Mouse (Mus musculus): ENCODE measurements around the gene Trnau1ap.

DNA sequence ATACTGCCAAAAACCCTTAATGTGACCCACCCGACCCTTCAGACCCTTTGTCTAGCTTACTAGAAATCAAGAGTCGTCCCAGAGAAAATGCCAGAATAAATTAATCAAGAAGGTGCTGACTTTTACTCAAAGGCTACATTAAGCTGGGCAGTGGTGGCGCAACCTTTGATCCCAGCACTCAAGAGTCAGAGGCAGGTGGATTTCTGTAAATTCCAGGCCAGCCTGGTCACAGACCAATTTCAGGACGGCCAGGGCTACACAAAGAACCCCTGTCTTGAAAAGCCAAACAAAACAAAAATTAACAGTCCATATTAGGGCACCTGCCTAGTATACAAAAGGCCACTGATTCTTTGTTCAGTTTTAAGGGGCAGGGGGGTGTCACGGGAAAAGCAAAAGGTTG lies 2.9 kb downstream of the Trnau1ap start:
- TF ChIP-seq CTCF (IDR thresholded peaks at IDR 0.05; ENCODE audit: control insufficient read depth, insufficient read depth, insufficient replicate concordance, low read depth, low read length) = no peak
- TF ChIP-seq POLR2A (IDR thresholded peaks at IDR 0.05; ENCODE audit: control insufficient read depth, low read depth, low read length) = no peak
